Mouse (Mus musculus) kidney, adult 2 months (tissue): Measurements from ENCODE around the gene Etv4. TPM values are rescaled to one million over a fixed set of nuclear protein-coding genes. Genes with fewer than 3 reads are reported as not detected.
A peak's percentile ranks its signal among the peaks of the same experiment; 100 is the strongest.

ENCODE experiments used
- DNase-seq: peaks from one replicate; pipeline ENCODE4 v3.0.0; 2021
- H3K27ac ChIP-seq: fragments of 200-500 bp; 2 replicates; pipeline ENCODE4 v1.5.1; 2012; ENCODE audit warnings: low read depth, low read length, control low read depth, inconsistent platforms; ENCODE audit not compliant: insufficient read depth
- H3K27me3 ChIP-seq: fragments of 200-500 bp; replicated peaks from 2 replicates; pipeline ENCODE4 v1.6.1; 2012; ENCODE audit warnings: mild to moderate bottlenecking, moderate library complexity, low read length, inconsistent platforms; ENCODE audit not compliant: control insufficient read depth, insufficient read depth
- H3K36me3 ChIP-seq: fragments of 200-500 bp; 2 replicates; pipeline ENCODE4 v1.6.1; 2012; ENCODE audit warnings: mild to moderate bottlenecking, moderate library complexity, low read length, inconsistent platforms; ENCODE audit not compliant: control insufficient read depth, insufficient read depth
- H3K4me1 ChIP-seq: fragments of 200-500 bp; 2 replicates; pipeline ENCODE4 v1.6.1; 2011; ENCODE audit warnings: low read length; ENCODE audit not compliant: control insufficient read depth, insufficient read depth
- H3K4me3 ChIP-seq: fragments of 200-500 bp; 2 replicates; pipeline ENCODE4 v1.5.1; 2011; ENCODE audit warnings: mild to moderate bottlenecking, low read depth, low read length, control low read depth; ENCODE audit not compliant: insufficient read depth
- CTCF ChIP-seq: fragments of 200-500 bp; conservative IDR thresholded peaks from 2 replicates; pipeline ENCODE4 v1.5.1; 2011; ENCODE audit warnings: low read depth, mild to moderate bottlenecking, control low read depth, low read length, moderate library complexity, mixed read lengths; ENCODE audit not compliant: insufficient read depth, insufficient read length
- POLR2A ChIP-seq: fragments of 200-500 bp; IDR thresholded peaks from one replicate; pipeline ENCODE4 v1.6.1; 2011; ENCODE audit warnings: low read depth, low read length, control low read depth
- WGBS: fragments of 180-500 bp; shearing (Covaris S2); methylation state at CpG from one replicate; pipeline ENCODE4 v1.1.7; 2018; 5-methylcytosine and 5-hydroxymethylcytosine counted together
- polyA plus RNA-seq: library from polyadenylated mRNA; depleted of rRNA; stranded (reverse); fragments of >200 nt; gene quantifications from 2 replicates; pipeline ENCODE4 v1.2.3, GENCODE M21; 2012

Gene Etv4
- polyA plus RNA-seq, 1 experiment: 1.1 TPM

DNA sequence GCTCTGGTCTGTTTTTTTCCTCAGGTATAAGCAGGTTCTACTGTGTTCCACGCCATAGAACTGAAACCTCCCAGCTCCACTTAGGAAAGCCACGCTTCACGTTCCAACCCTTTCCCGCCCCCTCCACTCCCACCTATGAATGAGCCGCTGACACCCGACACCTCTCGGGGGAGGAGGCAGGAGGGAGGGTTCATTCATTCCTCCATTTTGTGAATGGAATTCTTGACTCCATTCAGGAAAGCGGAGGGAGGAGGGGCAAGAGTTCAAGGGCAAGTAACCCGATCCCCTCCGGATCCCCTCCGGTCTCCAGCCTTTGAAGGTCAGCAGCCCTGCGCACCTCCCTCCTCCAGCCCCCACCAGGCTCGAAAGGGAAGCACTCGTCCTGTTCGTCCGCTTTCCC, 12.7 kb downstream of the Etv4 start:
- DNase-seq: peak; percentile 65
- TF ChIP-seq CTCF: no peak
- TF ChIP-seq POLR2A: no peak
- H3K36me3 ChIP-seq: no peaks in the 10 kb centered on the region; the same call in 1 of the 2 replicates
- no peak overlapping the region for H3K27ac ChIP-seq
- peak overlapping the region; percentile 29 for H3K4me3 ChIP-seq
- H3K27me3 ChIP-seq: no peaks in the 10 kb centered on the region
- 2% methylated on average over 16 of the region's 16 CpGs for WGBS
- no peaks in the 10 kb centered on the region for H3K4me1 ChIP-seq

DNA sequence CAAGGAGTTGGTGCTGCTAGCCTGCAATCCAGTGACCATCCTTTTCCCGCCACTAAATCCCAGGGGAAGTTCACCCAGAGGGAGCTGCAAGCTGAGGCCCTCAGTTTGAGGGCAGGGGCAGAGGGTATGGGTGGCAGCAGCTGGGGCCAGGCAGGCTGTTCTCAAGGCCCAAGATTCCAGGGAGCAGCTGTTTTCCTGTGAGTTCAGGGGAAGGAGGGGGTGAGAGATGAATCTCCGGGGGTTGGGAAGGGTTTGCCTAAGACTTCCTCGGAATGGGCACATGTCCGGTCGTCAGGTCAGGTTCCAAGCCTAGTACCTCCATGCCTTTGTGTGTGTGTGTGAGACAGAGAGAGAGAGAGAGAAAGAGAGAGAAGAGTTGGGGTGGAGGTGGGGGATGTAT, 13.1 kb downstream of the Etv4 start:
- 8% methylated on average over 5 of the region's 5 CpGs for WGBS
- Histone ChIP-seq H3K27ac (no peak overlapping the region), H3K4me1 (no peaks in the 10 kb centered on the region), H3K27me3 (no peaks in the 10 kb centered on the region), H3K36me3 (no peaks in the 10 kb centered on the region; the same call in 1 of the 2 replicates), H3K4me3 (no peak overlapping the region)
- no peak for DNase-seq
- TF ChIP-seq CTCF (no peak), POLR2A (no peak)

DNA sequence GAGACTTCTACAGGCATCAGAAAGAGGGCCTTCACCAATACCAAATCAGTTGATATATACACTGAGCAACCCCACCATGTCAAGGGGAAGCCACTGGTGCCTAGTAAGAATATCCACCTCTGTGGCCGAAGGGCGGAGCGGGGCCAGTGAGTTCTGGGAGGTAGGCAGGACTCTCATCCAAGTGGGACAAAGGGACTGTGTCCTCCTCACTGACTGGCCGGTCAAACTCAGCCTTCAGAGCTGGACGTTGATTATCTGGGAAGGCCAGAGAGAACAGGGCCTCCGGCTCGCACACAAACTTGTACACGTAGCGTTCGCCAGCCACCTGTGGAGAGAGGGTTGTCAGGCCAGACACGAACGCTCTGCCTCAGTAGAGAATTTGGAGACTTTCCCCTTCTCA, 14.9 kb downstream of the Etv4 start:
- no peak for DNase-seq
- no peak overlapping the region for H3K27ac ChIP-seq
- 94% methylated on average over 12 of the region's 12 CpGs for WGBS

DNA sequence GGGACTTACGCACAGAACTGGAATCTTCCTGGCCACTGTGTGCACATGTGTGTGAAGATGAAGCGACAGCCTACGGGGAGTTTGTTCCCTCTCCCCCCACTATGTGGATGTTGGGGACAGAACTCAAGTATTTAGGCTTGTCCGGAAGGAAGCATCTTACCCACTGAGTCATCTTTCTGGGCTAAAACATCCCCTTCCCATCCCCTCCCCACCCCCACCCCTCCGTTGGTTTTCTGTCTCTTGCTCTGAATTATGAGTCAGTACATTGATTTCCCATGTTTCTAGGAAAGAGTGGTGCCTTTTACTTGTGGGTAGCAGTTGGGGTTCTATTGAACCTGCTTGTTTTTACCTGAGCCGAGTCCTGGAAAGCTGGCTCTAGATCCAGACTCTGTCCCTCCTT, 16.4 kb downstream of the Etv4 start:
- Histone ChIP-seq H3K27me3 (no peaks in the 10 kb centered on the region), H3K4me1 (no peaks in the 10 kb centered on the region), H3K4me3 (no peak overlapping the region), H3K36me3 (peaks cover 2% of the 10 kb centered on the region; the same call in 1 of the 2 replicates), H3K27ac (no peak overlapping the region)
- WGBS: 92% methylated on average over 6 of the region's 6 CpGs
- DNase-seq: no peak
- TF ChIP-seq CTCF (no peak), POLR2A (no peak)

More for the DNA sequence above, 14.9 kb downstream of the Etv4 start:
- Histone ChIP-seq H3K27me3 (no peaks in the 10 kb centered on the region), H3K4me3 (no peak overlapping the region), H3K4me1 (no peaks in the 10 kb centered on the region), H3K36me3 (peaks cover 2% of the 10 kb centered on the region; the same call in 1 of the 2 replicates)
- TF ChIP-seq POLR2A: no peak
- TF ChIP-seq CTCF: no peak

DNA sequence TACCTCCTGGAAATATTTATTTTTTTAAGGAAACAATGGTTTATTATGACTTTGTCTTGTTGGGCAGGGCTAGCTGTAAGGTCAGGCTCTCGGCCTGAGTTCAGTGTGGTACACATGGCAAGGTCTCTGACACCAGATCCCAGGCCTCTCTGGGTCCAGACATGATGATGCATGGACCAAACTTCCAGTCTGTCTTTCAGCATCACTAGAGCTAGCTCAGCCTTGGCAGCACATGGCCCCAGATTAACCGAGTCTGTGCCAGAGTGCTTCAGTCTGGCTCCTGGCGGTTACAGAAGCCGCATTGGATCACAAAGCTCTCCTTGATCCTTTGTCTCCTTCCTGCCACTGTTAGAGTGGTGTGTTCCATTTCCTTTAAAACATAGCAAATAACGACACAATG, 17.8 kb downstream of the Etv4 start:
- H3K36me3 ChIP-seq: peaks cover 4% of the 10 kb centered on the region

DNA sequence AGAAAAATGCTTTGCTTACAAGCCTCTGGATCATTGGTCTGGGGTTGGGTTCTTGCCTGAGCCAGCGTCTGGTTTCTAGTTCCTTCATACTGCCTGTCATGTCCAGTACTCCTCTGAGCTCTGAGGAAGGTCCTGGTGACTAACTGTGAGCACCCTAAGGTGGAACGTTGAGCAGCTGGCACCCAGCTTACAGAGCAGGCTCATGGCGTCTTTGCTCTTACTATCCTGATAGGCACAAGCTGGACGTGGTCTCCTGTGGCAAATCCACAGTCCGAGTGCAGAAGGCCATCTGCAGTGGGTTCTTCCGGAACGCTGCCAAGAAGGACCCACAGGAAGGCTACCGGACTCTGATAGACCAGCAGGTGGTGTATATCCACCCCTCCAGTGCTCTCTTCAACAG, 20.6 kb downstream of the Etv4 start:
- Histone ChIP-seq H3K36me3 (peaks cover 5% of the 10 kb centered on the region), H3K4me1 (no peaks in the 10 kb centered on the region), H3K27ac (no peak overlapping the region), H3K4me3 (no peak overlapping the region), H3K27me3 (no peaks in the 10 kb centered on the region)
- TF ChIP-seq POLR2A (no peak), CTCF (no peak)
- no peak for DNase-seq
- WGBS: 89% methylated on average over 8 of the region's 8 CpGs

More for the DNA sequence above, 17.8 kb downstream of the Etv4 start:
- Histone ChIP-seq H3K4me1 (no peaks in the 10 kb centered on the region), H3K4me3 (no peak overlapping the region), H3K27me3 (no peaks in the 10 kb centered on the region), H3K27ac (no peak overlapping the region)
- TF ChIP-seq CTCF: no peak
- no peak for TF ChIP-seq POLR2A
- no peak for DNase-seq
- WGBS: 71% methylated on average over 5 of the region's 5 CpGs

DNA sequence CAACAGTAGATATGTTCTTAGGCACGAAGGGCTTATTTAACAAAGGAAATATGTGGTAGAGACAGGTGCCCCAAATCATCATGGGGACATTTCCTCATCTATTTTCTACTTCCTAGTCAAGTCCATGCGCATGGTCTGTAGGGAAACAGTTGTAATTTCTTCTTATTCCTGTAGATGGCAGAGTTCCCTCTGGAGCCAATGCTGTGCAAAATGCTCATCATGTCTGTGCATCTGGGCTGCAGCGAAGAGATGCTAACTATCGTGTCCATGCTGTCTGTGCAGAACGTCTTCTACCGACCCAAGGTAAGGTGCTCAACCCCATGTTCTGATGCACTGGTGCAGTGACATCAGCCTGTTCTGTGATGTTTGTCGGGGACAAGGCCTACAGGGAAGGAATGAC, 21.4 kb downstream of the Etv4 start:
- H3K4me3 ChIP-seq: no peak overlapping the region
- H3K36me3 ChIP-seq: peaks cover 7% of the 10 kb centered on the region
- TF ChIP-seq POLR2A: no peak
- TF ChIP-seq CTCF: peak; percentile 67
- H3K4me1 ChIP-seq: no peaks in the 10 kb centered on the region
- peak; percentile 49 for DNase-seq
- H3K27ac ChIP-seq: no peak overlapping the region
- H3K27me3 ChIP-seq: no peaks in the 10 kb centered on the region
- WGBS: 48% methylated on average over 7 of the region's 7 CpGs
